Mouse (Mus musculus) ovary, postnatal 14 days (tissue): ENCODE data around the gene Sgcb.
"Not testable (repeated sequence)": the region's sequence is repeated elsewhere in the genome, so short reads cannot be mapped to it uniquely, and the experiment has no call there.

Source experiments
- DNase-seq: peaks from one replicate; pipeline ENCODE4 v3.0.0; 2022; ENCODE audit warnings: low spot score

Sgcb gene

DNA sequence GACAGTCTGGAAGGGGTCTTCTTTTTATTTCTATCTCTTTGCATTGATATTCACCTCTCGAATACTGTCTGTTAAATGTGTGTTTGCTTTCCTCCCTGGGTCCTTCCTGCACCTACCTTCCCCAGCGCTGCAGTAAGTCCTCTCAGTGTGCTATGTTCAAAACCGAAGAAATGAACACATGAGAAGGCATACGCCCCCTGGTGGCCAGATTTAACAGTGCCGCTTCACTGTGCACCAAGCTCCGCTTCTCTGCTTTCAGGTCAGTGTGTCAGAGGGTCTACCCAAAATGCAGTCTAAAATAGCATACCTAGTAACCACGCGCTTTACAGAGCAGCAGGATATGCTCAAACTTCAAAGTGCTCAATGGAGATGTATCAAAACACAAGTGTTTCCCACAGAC, 14.4 kb downstream of the Sgcb start:
- peak; percentile 66 for DNase-seq

GRCm38 (mm10) chr5:73632291-73632690, 15.3 kb downstream of the Sgcb start, which contains the start of gene Lrrc66:
Gene Lrrc66 (minus strand): TSS chr5:73632526.
- no peak for DNase-seq

DNA sequence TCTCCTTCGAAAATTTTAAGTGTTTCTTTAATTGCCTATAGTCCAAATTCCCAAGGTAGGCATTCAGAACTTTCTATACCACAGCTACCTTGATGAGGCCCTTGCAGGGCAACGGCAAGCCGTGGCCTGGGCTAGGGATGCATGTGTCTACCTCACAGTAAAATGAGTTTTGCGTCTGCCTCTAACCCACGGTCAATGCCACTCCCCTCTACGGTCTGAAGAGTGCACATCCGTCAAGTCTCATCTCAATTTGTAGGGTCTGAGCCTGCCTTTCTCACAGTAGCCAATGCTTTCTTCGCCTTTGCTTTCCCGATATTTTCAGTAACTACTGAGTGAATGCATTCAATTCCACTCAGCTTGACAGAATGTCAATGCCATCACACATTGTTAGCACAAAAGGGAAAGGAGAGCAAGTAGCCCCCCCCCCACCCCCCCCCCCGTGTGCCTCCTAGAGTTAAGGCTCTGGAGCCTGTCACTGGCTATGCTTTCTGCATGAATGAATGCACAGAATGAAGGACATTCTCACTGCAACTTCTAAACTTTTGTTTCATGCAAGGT, 16.5 kb downstream of the Sgcb start:
- no peak for DNase-seq

- no peak for DNase-seq
These were observed 17.4 kb downstream of the Sgcb start for GRCm38 (mm10) chr5:73630141-73630540.

DNA sequence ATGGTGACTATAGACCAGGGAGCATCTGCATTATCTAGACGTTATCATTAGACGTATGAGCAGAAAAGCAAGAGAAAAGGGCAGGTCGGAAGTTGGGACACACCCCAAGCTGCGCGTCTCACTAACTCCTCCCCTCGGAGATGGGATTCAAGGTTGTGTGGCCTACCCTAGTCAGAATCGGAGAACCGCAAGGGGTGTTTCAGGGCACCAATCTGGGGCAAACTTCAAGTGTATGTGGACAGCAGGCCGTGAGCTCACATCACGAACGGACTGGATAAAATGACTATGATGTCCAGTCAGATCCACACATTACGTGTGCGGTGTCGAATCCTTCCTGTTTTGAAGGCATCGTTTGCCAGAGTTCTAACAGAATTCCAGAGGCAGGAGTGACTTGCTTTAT, 19.6 kb downstream of the Sgcb start:
- DNase-seq: no peak

DNA sequence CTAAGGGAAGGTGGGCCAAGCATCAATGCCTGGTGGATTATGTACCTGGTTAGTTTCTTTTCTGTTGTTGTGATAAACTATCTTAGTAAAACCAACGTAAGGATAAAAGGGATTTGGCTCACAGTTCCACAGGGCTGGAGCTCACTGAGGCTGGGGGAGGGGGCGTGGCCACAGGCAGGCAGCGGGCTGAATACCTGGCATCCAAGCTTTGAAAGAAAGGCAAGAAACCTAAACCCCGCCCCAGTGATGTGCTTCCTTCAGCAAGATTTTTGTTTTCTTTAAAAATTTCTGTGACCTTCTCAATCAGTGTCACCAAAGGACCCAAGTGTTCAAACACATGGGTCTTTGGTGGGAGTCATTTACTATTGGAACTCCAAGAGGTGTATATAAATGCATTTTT, 20.0 kb downstream of the Sgcb start:
- DNase-seq: no peak

DNA sequence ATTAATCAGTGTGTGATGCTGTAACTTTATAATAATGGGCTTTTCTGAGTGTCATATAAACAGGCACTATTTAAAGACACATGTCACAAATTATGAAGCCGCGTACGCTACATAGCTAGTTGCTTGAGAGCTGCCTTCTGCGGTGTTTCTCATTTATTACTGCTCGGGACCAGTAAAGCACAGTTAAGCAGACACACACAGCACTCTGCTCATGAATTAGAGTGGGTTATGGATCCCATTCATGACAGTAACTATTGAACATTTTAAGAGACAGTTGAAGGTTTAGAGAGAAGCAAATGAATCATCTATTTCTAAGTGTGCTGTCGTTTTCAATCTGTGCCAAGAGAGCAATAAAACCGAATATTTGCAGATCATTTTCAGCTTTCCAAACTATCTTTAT, 20.7 kb downstream of the Sgcb start:
- no peak for DNase-seq

GRCm38 (mm10) chr5:73625505-73625904, 22.1 kb downstream of the Sgcb start:
- DNase-seq: no peak

DNA sequence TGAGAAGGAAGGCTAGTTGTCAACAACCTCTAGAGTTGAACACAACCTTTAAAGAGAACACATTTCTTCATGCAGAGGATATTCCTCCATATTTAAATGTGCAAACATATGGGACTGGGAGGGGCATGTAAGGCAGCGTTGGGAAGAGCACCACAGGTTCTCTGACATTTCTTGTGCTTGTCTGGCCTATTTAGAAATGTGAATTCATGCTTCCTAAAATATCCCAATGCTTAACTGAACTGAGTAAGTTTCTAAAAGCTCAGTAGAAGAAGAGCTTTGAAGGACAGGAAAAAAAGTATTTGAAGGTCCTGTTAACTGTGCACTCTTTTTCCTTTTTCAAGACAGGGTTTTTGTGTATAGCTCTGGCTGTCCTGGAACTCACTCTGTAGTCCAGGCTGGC, 28.6 kb downstream of the Sgcb start:
- no peak for DNase-seq

DNA sequence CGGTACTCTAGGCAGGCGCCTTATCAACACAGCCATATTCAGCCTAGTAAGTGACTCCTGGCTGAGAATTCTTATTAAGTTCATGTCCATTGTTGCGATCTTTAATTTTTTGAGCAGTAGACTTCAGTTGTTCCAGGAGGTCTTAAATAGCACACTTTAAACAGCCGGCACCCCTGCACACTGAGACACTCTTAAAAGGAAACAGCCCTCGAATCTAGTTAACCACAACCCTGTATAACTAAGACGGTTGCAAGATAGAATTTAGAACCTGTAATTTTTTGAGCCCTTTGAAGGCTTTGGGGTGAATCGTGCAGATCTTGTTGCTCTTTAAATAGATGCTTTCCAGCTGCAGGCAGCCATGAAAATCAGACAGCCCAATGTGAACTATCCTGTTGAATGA, 32.4 kb downstream of the Sgcb start:
- no peak for DNase-seq

- DNase-seq: no peak
These were observed 34.3 kb downstream of the Sgcb start for GRCm38 (mm10) chr5:73613296-73613695.

DNA sequence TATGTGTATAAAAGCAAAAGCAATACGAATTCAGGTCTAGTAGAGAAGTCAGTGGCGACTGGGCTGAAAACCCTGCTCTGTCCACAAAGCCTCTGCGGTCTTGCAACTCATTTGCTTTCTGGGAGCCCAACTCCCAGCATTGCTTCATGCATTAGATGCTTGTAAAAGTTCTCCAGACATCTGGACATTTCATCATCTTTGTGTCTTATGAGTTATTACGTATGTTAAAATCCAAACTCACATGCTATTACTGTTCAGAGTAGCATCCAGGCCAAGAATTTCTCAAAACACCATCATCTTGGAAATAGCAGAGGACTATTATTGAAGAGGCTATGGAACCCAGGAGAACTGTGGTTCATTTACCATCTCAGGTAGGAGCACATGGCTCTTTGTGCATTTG, 36.5 kb downstream of the Sgcb start:
- no peak for DNase-seq

GRCm38 (mm10) chr5:73604964-73605363, 42.6 kb downstream of the Sgcb start:
- no peak for DNase-seq

GRCm38 (mm10) chr5:73604542-73604941, 43.0 kb downstream of the Sgcb start:
- DNase-seq: no peak

DNA sequence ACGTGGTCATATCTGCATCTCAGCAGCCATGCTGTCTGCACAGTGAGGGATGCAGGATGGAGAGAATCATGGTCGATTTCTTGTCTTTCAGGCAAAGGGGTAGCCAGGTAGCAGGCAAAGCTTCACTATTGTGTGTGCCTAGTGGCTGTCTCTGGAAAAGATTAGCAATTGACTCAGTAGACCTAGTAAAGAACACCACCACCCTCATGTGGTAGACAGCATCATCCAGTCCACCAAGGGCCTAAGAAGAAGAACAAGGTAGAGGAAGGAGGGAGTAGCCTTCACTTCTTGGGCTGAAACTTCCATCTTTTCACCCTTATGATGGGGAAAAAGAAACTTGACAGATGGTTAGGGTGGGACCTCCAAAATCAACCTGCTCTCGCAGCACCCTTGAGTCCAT, 44.7 kb downstream of the Sgcb start:
- no peak for DNase-seq

- no peak for DNase-seq
These were observed 46.2 kb downstream of the Sgcb start for GRCm38 (mm10) chr5:73601361-73601763.

DNA sequence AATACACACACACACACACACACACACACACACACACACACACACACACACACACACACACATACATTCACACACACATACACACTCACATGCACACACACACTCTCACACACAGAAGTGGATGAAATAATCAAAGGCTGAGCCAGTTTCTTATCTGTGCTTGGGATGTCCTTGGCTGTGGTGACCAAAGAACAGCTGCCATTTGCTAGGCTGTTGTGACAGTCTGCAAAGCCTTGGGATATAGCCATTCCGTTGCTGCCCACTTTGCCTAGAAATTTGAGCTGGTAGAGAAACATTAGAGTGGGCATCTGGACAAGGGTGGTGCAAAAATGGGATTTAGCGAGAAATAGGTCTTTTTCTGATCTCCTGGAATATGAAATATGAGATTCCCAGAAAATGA, 47.6 kb downstream of the Sgcb start:
- DNase-seq: no peak

- DNase-seq: no peak
These were observed 48.5 kb downstream of the Sgcb start for GRCm38 (mm10) chr5:73598943-73599695.

DNA sequence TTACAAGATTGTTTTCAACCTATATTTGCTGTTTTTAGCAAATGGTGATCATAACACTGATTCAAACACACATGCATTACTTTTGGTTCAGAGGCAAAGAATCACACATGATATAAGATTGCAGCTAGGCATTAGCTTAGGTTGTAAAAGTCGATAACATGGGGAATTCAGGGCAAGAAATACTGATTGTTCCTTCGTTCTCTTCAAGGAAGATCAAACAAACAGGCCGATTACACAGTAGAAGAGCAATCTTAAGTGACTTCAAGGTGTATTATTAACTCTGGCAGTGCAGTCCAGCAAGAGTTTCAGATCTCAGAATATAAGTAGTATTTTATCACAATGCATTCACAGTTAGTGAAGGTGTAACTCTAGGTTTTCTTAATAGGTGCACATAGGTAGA, 60.5 kb downstream of the Sgcb start:
- DNase-seq: no peak

DNA sequence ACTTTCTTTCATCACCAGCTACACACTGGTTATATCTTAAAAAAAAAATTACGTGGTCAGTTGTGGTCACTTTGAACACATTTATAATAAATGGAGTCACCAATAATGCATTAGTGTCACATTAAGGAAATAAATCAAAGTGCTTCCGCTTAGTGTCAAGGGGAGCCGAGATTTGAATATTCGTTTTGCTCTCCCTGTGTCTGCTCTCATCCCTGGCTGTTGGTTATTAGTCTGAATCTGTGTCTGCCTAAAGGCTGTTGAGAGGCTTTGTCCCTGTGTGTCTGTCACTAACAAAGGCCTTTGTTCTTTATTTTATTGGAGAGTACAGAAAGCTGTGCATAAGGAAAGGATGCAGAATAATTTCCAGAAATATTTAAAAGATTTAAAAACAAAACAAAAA, 61.0 kb downstream of the Sgcb start:
- no peak for DNase-seq

DNA sequence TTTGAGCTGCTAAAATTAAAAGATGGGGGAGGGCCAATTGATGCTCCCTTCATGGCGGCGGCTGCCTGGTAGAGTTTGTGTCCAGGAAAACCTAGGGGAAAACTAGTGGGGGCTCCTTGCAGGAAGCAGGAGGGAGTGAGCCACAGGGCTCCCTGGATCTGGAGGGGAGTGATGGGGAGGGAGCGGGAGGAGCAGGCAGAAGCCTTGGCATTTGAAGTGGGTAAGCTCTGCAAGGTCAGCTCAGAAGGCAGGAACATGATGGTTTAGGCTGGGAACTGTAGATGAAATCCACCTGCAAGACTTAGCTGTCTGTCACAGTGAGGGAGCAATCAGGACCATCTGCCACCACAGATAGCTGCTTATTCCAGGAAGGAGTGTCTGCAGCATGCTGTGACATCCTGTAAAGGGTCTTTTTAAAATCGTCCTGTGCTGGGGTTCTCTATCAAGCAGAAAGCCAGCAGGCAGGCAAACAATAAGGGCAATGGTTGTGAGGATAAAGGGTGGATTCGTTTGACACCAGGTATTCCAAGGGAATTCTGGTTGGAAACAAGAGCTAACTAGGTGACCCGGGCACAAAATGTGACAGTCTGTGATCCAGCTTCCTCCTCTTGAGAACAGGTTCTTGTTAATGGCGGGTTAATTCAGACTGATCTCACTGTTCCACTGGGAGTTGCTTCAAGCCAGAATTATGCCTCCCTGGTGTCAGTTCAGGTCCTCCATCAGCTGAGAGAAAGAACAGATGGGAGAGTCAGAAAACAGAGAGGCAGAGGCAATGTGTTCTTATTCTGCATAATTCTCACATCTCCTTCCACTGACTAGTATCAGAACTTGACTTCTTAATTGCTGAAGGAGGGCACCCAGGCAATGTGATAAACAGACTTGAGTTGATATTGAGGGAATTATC, 62.1 kb downstream of the Sgcb start:
- DNase-seq: no peak

GRCm38 (mm10) chr5:73584011-73584410, 63.6 kb downstream of the Sgcb start:
- not testable (repeated sequence) for DNase-seq
